Mouse (Mus musculus) liver, adult 2 months (tissue): ENCODE measurements around the gene Arhgef28.

ENCODE experiments used
- CTCF ChIP-seq: fragments of 200-500 bp; IDR thresholded peaks from 2 replicates; pipeline ENCODE4 v1.5.1; 2011; ENCODE audit warnings: low read depth, low read length, control low read depth
- POLR2A ChIP-seq: fragments of 200-500 bp; IDR thresholded peaks from 2 replicates; pipeline ENCODE4 v1.6.1; 2011; ENCODE audit warnings: low read length, control low read depth; ENCODE audit not compliant: insufficient read depth; ENCODE audit errors: extremely low read depth

DNA sequence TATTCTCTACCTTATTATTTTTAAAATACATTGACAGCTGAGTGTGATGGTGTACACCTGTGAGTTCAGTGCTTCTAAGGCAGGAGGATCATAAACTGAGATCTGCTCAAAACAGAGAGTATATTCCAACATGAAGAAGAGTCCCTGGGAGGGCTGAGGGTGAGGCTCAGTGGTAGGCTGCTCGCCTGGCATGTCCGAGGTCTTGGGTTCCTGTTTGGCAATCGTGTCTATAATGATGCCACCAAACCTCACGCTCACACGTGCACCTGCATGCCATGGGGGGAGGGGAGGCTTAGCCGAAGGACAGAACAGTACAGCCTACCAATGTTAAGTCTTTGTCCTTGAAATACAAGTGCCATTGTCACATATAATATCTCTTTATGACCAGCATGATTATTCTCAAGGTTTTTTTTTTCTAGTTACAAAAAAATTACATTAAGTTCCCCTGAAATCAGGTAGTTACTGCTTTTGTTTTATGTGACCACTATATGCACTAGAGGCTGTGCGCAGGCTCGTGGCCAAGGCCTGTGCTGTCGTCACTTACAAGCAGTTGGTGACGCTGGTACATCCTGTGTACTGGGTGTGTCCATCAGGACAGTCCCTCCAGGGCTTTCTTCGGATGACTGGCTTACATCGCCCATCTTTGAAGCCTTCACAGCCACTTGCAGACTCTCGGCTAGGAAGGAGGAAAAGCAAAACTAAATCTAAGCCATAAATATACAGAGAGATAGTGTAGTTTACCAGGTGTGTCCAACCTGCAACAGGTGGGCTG is 264.1 kb downstream of the Arhgef28 start:
- TF ChIP-seq CTCF (no peak), POLR2A (no peak)
